Mouse (Mus musculus): ENCODE measurements around the gene Mlx. TPM values are rescaled to one million over a fixed set of nuclear protein-coding genes. Genes with fewer than 3 reads are reported as not detected.
"Not testable (repeated sequence)": the region's sequence is repeated elsewhere in the genome, so short reads cannot be mapped to it uniquely, and the experiment has no call there.

The Mlx gene
- polyA plus RNA-seq, 1 experiment from 2014 or later = 71.1 TPM

DNA sequence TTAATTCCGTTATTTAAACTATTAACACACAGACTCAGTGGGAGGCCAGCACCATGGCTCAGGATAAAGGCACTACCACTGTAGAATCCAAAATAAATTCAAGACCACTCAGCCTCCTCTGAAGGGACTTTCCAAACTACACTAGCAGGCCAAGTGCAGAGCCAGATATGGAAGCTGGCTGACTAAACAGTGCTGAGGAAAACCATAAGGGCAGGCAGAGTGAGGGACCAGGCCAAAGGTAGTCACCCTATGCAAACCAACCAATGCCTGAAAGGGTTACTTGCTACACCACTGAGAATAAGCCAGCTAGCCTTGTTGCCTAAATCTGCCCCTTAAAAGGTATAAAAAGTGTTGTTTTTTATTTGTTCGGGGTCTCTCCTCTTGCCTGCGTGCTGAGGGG, 25.1 kb downstream of the Mlx start:
- H3K4me2 ChIP-seq = no peak overlapping the region
- ATAC-seq = no peak
- 93% methylated on average over 3 of the region's 3 CpGs for WGBS

DNA sequence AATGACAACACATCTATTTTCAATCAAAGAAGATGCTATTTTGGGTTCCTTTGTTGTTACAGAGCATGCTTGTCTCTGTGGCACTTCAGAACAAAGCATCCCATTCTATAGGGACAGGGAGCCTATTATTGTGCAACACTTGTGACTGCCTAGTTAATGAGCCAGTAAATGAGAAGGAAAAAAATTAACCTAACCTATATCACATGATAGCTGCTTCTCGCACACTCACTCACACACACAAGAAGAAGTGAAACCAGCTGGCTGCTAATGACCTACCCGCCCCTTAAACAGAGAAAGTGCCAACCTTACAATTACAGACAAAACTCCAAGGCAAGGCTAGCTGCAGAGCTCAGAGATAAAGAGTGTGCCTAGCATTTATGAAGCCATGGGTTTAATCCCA, 28.5 kb downstream of the Mlx start:
- WGBS = 28% methylated on average over 2 of the region's 2 CpGs
- Histone ChIP-seq H3K4me3 (no peak overlapping the region), H3K27ac (peak overlapping the region; percentile 52; the same call in 1 of the 2 replicates), H3K4me1 (peaks cover 44% of the 10 kb centered on the region), H3K27me3 (no peaks in the 10 kb centered on the region), H3K9me3 (replicated peaks) (no peaks in the 10 kb centered on the region), H3K4me2 (peak overlapping the region; percentile 10; the same call in 1 of the 2 replicates), H3K36me3 (ENCODE audit: poor library complexity, severe bottlenecking) (0 out of 2 replicates have a peak, but pooled peaks cover 4% of the 10 kb centered on the region), H3K9ac (peak overlapping the region; percentile 3)
- ATAC-seq = no peak

More for the DNA sequence above, 25.1 kb downstream of the Mlx start:
- Histone ChIP-seq H3K4me3 (no peak overlapping the region), H3K4me1 (peaks cover 25% of the 10 kb centered on the region), H3K27me3 (no peaks in the 10 kb centered on the region), H3K9ac (no peak overlapping the region), H3K9me3 (replicated peaks) (no peaks in the 10 kb centered on the region), H3K36me3 (ENCODE audit: poor library complexity, severe bottlenecking) (0 out of 2 replicates have a peak, but pooled peaks cover 4% of the 10 kb centered on the region), H3K27ac (no peak overlapping the region)

DNA sequence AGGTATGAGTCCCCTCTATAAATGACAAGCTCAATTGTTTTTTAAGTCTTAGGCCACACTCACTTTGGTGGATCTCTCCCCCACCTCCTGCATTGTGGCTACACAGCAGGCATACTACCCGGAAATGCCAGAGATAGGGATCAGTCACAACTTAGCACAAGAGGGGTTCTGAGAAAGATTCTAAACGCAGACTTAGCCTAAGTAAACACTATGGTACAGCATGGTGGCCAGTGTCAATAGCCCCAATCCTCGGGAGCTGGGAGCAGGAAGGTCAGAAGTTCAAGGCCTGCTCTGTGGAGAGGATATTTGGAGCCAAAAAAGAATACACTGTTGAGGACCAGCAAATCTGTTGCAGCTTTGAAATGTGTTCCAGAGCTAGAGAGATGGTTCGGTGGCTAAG, 31.0 kb downstream of the Mlx start:
- WGBS = 58% methylated on average over 4 of the region's 4 CpGs
- Histone ChIP-seq H3K4me2 (peak overlapping the region; percentile 98), H3K27me3 (no peaks in the 10 kb centered on the region), H3K9ac (peak overlapping the region; percentile 95), H3K4me1 (peaks cover 57% of the 10 kb centered on the region), H3K9me3 (replicated peaks) (no peaks in the 10 kb centered on the region), H3K27ac (no peak overlapping the region), H3K4me3 (peak overlapping the region; percentile 87), H3K36me3 (ENCODE audit: poor library complexity, severe bottlenecking) (peaks cover 9% of the 10 kb centered on the region)
- no peak for ATAC-seq

DNA sequence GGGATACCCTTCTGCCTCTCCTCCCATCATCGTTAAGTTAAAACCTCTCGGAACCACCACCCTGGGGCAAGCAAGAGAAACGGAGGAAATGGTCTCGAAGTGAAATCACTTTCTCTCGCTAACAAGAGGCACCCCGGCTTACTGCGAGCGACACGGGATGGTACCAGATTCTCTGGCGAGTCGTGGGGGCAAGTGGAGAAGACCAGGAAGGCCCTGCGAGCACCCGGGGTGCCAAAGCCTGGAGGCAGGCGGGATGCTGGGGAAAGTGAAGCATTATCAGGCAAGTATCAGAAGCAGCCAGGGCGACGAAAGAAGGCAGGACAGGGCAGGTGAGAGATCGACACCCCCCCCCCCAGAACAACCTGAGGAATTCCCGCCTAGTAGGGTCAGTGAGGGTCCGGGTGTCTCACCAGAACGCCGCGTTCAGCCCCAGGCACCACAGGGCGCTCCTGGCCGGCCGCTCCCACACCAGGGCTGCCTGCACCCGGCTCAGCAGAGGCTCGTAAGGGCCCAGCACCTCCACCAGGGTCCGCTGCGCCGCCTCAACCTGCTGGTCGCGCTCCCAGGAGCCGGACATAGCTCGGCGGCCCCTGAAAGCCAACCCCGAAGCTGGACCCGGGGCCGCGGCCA, 32.2 kb downstream of the Mlx start:
- peaks cover 57% of the 10 kb centered on the region for H3K4me1 ChIP-seq
- peak; percentile 77 for ATAC-seq

DNA sequence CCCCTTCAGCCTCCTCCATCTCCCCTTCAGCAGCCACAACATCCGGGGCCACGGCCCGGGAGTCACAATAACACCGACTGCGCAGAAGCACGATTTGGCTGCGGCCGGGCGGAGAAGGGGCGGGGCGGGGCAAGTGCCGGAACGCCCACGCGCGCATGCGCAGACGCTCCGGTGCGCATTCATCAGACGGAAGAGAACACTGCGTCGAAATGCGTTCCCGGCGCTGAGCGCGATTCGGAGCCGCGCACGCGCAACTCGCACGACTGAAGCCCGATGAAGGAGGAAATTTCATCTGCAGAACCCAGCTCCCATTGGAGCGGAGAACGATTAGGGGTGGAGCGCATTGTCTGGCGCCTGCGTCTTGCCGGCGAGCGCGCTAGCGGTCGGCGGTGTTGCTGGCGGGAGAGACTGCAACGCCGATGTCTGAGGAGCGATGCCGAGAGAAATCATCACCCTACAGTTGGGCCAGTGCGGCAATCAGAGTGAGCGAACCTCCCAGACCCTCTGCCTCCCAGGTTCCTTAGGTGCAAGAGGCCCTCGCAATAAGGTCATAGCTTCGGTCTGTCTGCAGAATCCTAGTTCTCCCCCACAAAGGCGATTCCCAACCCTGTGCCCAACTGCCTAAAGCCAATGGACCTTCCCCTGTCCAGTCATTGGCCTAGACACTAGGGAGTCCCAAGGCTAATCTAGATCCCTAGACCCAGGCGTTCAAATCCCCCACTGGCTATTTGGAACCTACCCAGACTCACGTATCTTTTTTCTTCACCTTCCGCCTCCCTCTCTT, 32.9 kb downstream of the Mlx start, which contains the start of the genes Retreg3 and Tubg1:
Gene Retreg3, minus strand, starts transcription at position 133 of the 784 bp plus-strand sequence.
Gene Tubg1, plus strand, starts transcription at position 178 of the 784 bp plus-strand sequence.
- under 1% methylated on average over 61 of the region's 61 CpGs for WGBS
- Histone ChIP-seq H3K4me1 (peaks cover 54% of the 10 kb centered on the region), H3K27me3 (no peaks in the 10 kb centered on the region)

More for the DNA sequence above, 32.2 kb downstream of the Mlx start:
- no peaks in the 10 kb centered on the region for H3K9me3 ChIP-seq (replicated peaks)
- under 1% methylated on average over 38 of the region's 39 CpGs for WGBS
- H3K4me2 ChIP-seq = peak overlapping the region; percentile 98
- H3K36me3 ChIP-seq (ENCODE audit: poor library complexity, severe bottlenecking) = peaks cover 19% of the 10 kb centered on the region
- peak overlapping the region; percentile 95 for H3K9ac ChIP-seq
- peak overlapping the region; percentile 87 for H3K4me3 ChIP-seq
- peak overlapping the region; percentile 80 for H3K27ac ChIP-seq
- no peaks in the 10 kb centered on the region for H3K27me3 ChIP-seq

DNA sequence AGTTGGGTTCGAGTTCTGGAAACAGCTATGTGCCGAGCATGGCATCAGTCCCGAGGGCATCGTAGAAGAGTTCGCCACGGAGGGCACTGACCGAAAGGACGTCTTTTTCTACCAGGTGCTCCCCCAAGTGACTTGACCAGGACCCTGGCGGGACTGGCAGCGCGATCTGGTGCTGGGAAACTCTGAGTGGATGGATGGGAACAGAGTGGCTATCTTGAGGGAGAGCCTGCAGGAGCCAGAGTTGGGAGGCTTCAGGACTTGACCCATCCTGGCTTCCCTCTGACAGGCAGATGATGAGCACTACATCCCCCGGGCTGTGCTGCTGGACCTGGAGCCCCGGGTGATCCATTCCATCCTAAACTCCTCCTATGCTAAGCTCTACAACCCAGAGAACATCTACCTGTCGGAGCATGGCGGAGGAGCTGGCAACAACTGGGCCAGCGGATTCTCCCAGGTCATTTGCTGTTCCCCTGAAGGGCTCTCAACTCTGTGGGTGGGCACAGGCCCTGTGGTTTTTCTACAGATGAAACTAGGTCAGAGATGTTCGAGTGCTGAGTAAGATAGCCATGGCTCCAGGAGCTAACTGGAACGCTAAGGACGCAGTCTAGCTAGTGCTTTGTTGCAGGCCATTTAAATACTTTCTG, 33.6 kb downstream of the Mlx start:
- 23% methylated on average over 19 of the region's 19 CpGs for WGBS
- Histone ChIP-seq H3K4me2 (peak overlapping the region; percentile 98), H3K4me1 (peaks cover 47% of the 10 kb centered on the region), H3K27me3 (no peaks in the 10 kb centered on the region), H3K9ac (peak overlapping the region; percentile 91), H3K36me3 (ENCODE audit: poor library complexity, severe bottlenecking) (peaks cover 32% of the 10 kb centered on the region), H3K4me3 (peak overlapping the region; percentile 87), H3K27ac (peak overlapping the region; percentile 90), H3K9me3 (replicated peaks) (no peaks in the 10 kb centered on the region)
- no peak for ATAC-seq

More for the DNA sequence above, 32.9 kb downstream of the Mlx start, which contains the start of the genes Retreg3 and Tubg1:
- peak; percentile 97 for ATAC-seq
- H3K4me2 ChIP-seq = peak within 1 kb of the TSS; percentile 98
- H3K36me3 ChIP-seq (ENCODE audit: poor library complexity, severe bottlenecking) = peaks cover 25% of the 10 kb centered on the region
- H3K4me3 ChIP-seq = peak within 1 kb of the TSS; percentile 87
- no peaks in the 10 kb centered on the region for H3K9me3 ChIP-seq (replicated peaks)
- peak within 1 kb of the TSS; percentile 95 for H3K9ac ChIP-seq
- H3K27ac ChIP-seq = peak within 1 kb of the TSS; percentile 90

DNA sequence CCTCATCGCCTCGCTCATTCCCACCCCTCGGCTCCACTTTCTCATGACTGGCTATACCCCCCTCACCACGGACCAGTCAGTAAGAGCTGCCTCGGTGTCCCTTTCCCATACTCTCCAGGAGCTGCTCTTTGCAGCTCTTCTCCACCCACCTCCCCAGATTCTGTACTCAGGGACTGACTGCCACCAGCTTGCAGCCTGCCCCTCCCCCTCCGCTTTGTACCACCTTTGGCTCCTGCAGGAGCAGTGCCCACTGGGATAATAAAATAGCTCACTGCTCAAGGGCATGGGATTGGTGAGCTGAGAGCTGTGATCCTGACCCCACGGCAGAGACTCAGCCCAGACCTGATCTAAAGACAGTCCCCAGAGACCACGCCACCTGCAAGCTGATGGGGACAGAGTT, 37.4 kb downstream of the Mlx start:
- H3K9ac ChIP-seq; H3K27me3 ChIP-seq; H3K27ac ChIP-seq; ATAC-seq; H3K4me3 ChIP-seq; H3K9me3 ChIP-seq (replicated peaks); H3K4me2 ChIP-seq: not testable (repeated sequence)
- H3K36me3 ChIP-seq (ENCODE audit: poor library complexity, severe bottlenecking) = peaks cover 49% of the 10 kb centered on the region
- peaks cover 15% of the 10 kb centered on the region for H3K4me1 ChIP-seq
- 92% methylated on average over 8 of the region's 8 CpGs for WGBS

DNA sequence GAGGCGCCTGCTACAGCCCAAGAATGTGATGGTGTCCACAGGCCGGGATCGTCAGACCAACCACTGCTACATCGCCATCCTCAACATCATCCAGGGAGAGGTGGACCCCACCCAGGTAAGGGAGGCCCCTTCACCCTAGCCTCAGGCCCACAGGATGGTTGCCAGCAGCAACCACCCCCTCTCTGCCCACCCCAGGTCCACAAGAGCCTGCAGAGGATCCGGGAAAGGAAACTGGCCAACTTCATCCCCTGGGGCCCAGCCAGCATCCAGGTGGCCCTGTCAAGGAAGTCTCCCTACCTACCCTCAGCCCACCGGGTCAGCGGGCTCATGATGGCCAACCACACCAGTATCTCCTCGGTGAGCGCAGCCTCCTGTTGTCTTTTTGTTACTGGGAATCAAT, 37.9 kb downstream of the Mlx start:
- H3K4me1 ChIP-seq = peaks cover 15% of the 10 kb centered on the region
- not testable (repeated sequence) for H3K27me3 ChIP-seq; ATAC-seq; H3K9me3 ChIP-seq (replicated peaks); H3K4me3 ChIP-seq; H3K4me2 ChIP-seq; H3K9ac ChIP-seq; H3K27ac ChIP-seq
- WGBS = 95% methylated on average over 9 of the region's 9 CpGs
- peaks cover 49% of the 10 kb centered on the region for H3K36me3 ChIP-seq (ENCODE audit: poor library complexity, severe bottlenecking)

DNA sequence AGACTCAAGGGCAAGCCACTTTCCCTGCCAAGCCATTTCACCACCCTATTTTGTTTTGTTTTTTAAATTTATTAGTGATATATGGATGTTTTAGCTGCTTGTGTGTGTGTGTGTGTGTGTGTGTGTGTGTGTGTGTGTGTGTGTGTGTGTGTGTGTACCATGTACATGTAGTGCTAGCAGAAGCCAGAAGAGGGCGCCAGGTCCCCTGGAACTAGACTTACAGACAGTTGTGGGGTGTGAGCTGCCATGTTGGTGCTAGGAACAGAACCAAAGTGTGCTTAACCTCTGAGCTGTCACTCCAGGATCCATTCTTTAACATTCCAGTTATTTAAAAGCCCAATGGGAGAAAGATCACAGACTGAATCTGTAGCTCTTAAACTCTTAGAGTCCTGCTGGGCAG, 40.0 kb downstream of the Mlx start:
- Histone ChIP-seq H3K4me2 (no peak overlapping the region), H3K27ac (no peak overlapping the region), H3K27me3 (no peaks in the 10 kb centered on the region), H3K4me3 (no peak overlapping the region), H3K9ac (no peak overlapping the region), H3K9me3 (replicated peaks) (peaks cover 4% of the 10 kb centered on the region; the same call in 1 of the 2 replicates), H3K4me1 (no peaks in the 10 kb centered on the region), H3K36me3 (ENCODE audit: poor library complexity, severe bottlenecking) (peaks cover 49% of the 10 kb centered on the region)
- no peak for ATAC-seq
- WGBS = 80% methylated on average over 1 of the region's 1 CpGs

DNA sequence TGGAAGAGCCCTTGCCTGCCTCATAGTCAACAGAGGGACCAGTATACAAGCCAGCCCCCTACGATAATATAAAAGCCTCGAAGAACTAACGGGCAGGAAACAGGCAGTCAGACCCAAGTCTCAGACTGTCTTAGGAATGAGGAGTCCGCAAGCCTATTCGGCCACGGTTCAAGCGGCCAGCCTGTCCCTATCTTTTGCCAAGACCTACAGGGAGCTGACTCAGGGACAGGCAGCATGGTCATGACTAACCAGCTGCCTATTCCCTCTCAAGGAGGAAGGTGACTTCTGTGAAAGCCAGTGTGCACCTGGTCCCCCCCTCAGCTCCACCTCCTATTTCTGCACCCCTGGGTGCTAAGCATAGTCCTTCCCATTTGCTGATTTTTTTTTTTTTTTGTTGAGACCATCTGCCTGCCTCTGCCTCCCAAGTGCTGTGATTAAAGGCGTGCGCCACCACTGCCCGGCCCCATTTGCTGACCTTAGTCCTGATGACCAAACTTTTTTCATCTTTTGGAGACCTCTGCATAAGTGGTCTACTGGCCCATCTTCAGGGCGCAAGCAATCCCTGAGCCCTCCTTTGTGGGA, 42.0 kb downstream of the Mlx start:
- WGBS = 85% methylated on average over 11 of the region's 11 CpGs

DNA sequence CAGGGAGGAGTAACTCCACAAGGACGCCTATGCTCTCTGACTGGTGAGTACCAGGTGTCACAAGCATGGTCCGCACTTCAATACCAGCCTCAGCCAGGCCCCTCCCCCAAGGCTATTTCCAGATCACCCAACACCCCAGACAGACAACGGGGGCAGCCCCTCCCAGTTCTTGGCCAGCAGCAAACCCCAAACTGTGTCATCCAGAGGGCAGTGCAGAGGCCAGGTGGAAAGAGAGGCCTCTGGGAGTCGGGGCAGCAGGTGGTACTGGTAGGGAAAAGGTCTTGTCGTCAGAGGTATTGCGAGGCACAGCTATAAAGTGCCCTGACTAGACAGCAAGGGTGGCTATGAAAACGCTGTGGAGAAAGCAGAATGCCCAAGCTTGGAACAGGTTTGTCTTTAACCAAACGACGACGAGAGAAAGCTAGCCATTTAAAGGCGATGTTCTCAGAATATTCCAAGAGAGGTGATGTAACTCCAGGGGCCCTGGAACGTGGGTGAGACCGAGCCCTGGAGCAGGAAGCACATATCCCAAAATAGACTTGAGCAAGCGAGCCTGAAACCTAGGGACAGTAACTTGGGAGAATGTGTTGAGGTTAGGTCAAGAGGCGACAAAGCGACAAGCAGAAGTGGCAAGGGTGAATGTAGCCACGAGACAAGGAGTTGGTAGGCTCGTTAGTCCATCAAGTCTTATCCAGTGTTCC, 43.1 kb downstream of the Mlx start:
- Histone ChIP-seq H3K9me3 (replicated peaks) (peaks cover 4% of the 10 kb centered on the region; the same call in 1 of the 2 replicates), H3K27me3 (no peaks in the 10 kb centered on the region), H3K4me2 (no peak overlapping the region), H3K27ac (no peak overlapping the region), H3K4me3 (no peak overlapping the region), H3K36me3 (ENCODE audit: poor library complexity, severe bottlenecking) (peaks cover 22% of the 10 kb centered on the region), H3K9ac (peak overlapping the region; percentile 30; the same call in 1 of the 2 replicates), H3K4me1 (no peaks in the 10 kb centered on the region)
- WGBS = 55% methylated on average over 18 of the region's 18 CpGs
- no peak for ATAC-seq

More for the DNA sequence above, 42.0 kb downstream of the Mlx start:
- ATAC-seq = no peak
- Histone ChIP-seq H3K9me3 (replicated peaks) (peaks cover 4% of the 10 kb centered on the region; the same call in 1 of the 2 replicates), H3K4me3 (no peak overlapping the region), H3K36me3 (ENCODE audit: poor library complexity, severe bottlenecking) (peaks cover 31% of the 10 kb centered on the region), H3K9ac (no peak overlapping the region), H3K27ac (no peak overlapping the region), H3K4me2 (no peak overlapping the region), H3K27me3 (no peaks in the 10 kb centered on the region), H3K4me1 (no peaks in the 10 kb centered on the region)

Measured in forebrain, embryonic 13.5 days (tissue).